Mouse (Mus musculus) hindbrain, postnatal 0 days (tissue): ENCODE measurements at regions not wholly inside any gene's neighbourhood (a gene's known extent, or its start where the extent isn't known, plus 50 kb on each side); places are given as distances from the start of the nearest gene placed in this dataset.

Experiments
- ATAC-seq: fragments of 200-750 bp; cut with Nextera tagmentation; 2 replicates; pipeline ENCODE4 v1.8.0; 2017; ENCODE audit warnings: mild to moderate bottlenecking, moderate TSS enrichment, moderate library complexity
- DNase-seq: peaks from one replicate; pipeline ENCODE4 v3.0.0-alpha.2; 2015; ENCODE audit warnings: low spot score
- H3K27ac ChIP-seq: fragments of 300-500 bp; sonication (generic); 2 replicates; pipeline ENCODE4 v1.5.1; 2014; ENCODE audit warnings: mild to moderate bottlenecking
- H3K27me3 ChIP-seq: fragments of 300-500 bp; sonication (generic); 2 replicates; pipeline ENCODE4 v1.6.1; 2014; ENCODE audit warnings: low read length, mixed read lengths; ENCODE audit not compliant: insufficient read depth
- H3K36me3 ChIP-seq: fragments of 300-500 bp; sonication (generic); 2 replicates; pipeline ENCODE4 v1.6.1; 2014; ENCODE audit warnings: low read length, mixed read lengths; ENCODE audit not compliant: insufficient read depth
- H3K4me1 ChIP-seq: fragments of 300-500 bp; sonication (generic); 2 replicates; pipeline ENCODE4 v1.6.1; 2014; ENCODE audit warnings: antibody characterized with exemption, low read length, mixed read lengths; ENCODE audit not compliant: insufficient read depth
- H3K4me2 ChIP-seq: fragments of 300-500 bp; sonication (generic); 2 replicates; pipeline ENCODE4 v1.6.1; 2014; ENCODE audit warnings: low read depth, mild to moderate bottlenecking, low read length, moderate library complexity, mixed read lengths
- H3K4me3 ChIP-seq: fragments of 300-500 bp; sonication (generic); 2 replicates; pipeline ENCODE4 v1.5.1; 2014; ENCODE audit warnings: low read length
- H3K9ac ChIP-seq: fragments of 300-500 bp; sonication (generic); replicated peaks from 2 replicates; pipeline ENCODE4 v1.6.1; 2014; ENCODE audit warnings: mild to moderate bottlenecking, low read length, moderate library complexity, mixed read lengths
- H3K9me3 ChIP-seq: fragments of 300-500 bp; sonication (generic); 2 replicates; pipeline ENCODE4 v1.6.1; 2016; ENCODE audit warnings: low read length, mixed read lengths
- CTCF ChIP-seq: IDR thresholded peaks from 2 replicates; pipeline ENCODE4 v1.5.1; 2016; ENCODE audit warnings: antibody characterized with exemption, control low read depth, low read depth
- WGBS: fragments of 180-500 bp; shearing (Covaris S2); extraction: QIAGEN DNeasy Blood & Tissue Kit; methylation state at CpG from one replicate; pipeline ENCODE4 v1.1.7; 2014; 5-methylcytosine and 5-hydroxymethylcytosine counted together

DNA sequence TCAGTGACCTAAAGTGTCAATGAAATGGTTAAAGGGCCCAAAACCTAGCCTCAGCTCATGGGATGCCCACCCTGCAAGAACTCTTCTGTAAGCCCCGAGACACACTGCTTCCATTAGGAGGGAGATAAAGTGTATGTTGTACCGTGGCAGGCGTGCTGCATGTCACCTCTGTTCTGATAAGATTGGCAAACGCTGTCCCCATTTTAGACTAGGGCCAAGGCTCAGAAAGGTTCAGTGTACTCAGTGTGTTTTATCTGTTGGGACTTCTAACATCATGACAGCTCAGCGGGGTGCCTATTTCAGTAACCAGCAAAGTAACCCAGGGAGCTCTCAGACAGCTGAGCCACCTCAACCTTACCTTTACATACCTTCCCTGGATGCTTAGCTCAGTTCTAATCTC is 65.5 kb upstream of the Vps8 start:
- no peak for DNase-seq
- no peaks in the 10 kb centered on the region for H3K36me3 ChIP-seq
- H3K4me1 ChIP-seq = no peaks in the 10 kb centered on the region
- H3K4me3 ChIP-seq = no peak overlapping the region
- TF ChIP-seq CTCF = no peak
- WGBS = 73% methylated on average over 5 of the region's 5 CpGs
- ATAC-seq = no peak
- no peak overlapping the region for H3K4me2 ChIP-seq
- no peak overlapping the region for H3K9ac ChIP-seq
- H3K27me3 ChIP-seq = no peaks in the 10 kb centered on the region
- H3K27ac ChIP-seq = no peak overlapping the region
- H3K9me3 ChIP-seq = no peaks in the 10 kb centered on the region

DNA sequence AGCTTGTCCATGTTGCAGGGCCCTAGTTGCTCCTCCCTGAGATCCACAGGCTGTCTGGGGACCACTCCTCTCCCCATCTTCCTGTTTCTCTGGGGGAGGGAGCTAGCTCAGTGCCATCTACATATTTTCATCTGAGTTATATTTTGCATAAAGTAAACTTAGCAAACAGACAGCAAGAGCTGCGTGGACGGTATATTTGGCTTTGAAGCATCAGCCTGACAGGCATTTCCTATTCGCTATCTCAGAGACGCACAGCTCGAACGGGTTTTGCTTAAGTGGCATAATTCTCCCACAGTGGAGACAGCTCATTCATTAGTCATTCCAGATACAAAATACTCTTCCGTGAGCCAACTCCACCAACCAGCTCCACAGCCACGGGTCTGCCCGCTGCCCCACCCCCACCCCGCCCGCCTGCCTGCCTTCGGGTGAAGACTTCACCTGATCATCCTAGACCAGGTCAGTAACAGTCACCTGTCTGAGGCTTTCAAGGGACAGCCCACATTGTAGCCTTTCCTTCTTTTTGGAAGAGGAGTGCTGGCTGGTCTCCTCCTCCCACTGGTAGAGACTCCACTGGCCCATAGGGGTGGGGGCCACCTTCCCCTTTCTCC is 64.5 kb upstream of the Vps8 start:
- Histone ChIP-seq H3K9me3 (no peaks in the 10 kb centered on the region), H3K27ac (no peak overlapping the region), H3K4me3 (no peak overlapping the region), H3K4me2 (no peak overlapping the region), H3K9ac (no peak overlapping the region), H3K36me3 (no peaks in the 10 kb centered on the region), H3K27me3 (no peaks in the 10 kb centered on the region), H3K4me1 (no peaks in the 10 kb centered on the region)
- ATAC-seq (no peak), DNase-seq (no peak)
- 52% methylated on average over 12 of the region's 12 CpGs for WGBS
- no peak for TF ChIP-seq CTCF

DNA sequence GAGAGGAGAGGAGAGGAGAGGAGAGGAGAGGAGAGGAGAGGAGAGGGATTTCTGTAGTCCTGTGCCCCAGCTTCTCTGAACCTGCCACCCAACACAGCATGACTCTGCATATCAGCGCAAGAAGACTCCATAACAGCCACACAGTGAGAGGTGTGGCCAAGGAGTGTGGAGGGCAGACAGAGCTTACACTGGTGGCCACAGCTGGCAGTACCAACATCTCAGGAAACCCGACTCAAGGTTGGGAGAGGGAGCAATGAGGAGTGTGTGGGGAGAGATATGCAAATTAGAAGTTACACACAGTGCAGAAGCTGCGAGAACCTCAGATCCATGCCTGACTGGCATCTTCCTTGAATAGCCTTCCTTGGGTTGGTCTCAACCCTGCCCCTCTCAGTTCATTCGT is 63.5 kb upstream of the Vps8 start:
- no peaks in the 10 kb centered on the region for H3K4me1 ChIP-seq
- no peak overlapping the region for H3K9ac ChIP-seq
- DNase-seq (no peak), ATAC-seq (no peak)
- no peaks in the 10 kb centered on the region for H3K9me3 ChIP-seq
- no peak overlapping the region for H3K4me3 ChIP-seq
- no peak overlapping the region for H3K4me2 ChIP-seq
- H3K27me3 ChIP-seq = no peaks in the 10 kb centered on the region
- no peak overlapping the region for H3K27ac ChIP-seq
- H3K36me3 ChIP-seq = no peaks in the 10 kb centered on the region
- WGBS = 67% methylated on average over 4 of the region's 4 CpGs
- no peak for TF ChIP-seq CTCF

DNA sequence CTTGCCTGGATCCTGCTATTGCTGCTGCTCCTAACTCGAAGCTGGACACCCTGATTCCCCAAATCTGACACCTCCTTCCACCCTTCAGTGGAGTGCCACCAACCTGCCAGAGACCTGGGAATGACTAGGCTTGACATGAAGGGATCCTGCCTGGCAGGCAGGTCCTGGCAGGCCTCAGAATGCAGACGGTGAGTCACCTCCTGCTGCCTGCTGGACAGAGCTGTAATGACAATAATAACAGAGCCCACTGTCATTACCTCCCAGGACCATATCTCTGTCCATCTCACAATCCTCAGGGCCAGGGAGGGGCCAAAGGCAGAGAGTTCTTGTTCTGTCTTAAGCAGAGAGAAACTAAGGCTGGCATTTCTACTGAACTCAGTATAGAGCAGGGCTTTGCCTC is 61.5 kb upstream of the Vps8 start:
- H3K4me1 ChIP-seq = no peaks in the 10 kb centered on the region
- no peak for DNase-seq
- no peaks in the 10 kb centered on the region for H3K9me3 ChIP-seq
- WGBS = 56% methylated on average over 2 of the region's 2 CpGs
- no peak overlapping the region for H3K27ac ChIP-seq
- H3K36me3 ChIP-seq = no peaks in the 10 kb centered on the region
- no peak for TF ChIP-seq CTCF
- H3K27me3 ChIP-seq = no peaks in the 10 kb centered on the region
- H3K4me3 ChIP-seq = no peak overlapping the region
- no peak overlapping the region for H3K9ac ChIP-seq
- no peak for ATAC-seq
- H3K4me2 ChIP-seq = no peak overlapping the region

DNA sequence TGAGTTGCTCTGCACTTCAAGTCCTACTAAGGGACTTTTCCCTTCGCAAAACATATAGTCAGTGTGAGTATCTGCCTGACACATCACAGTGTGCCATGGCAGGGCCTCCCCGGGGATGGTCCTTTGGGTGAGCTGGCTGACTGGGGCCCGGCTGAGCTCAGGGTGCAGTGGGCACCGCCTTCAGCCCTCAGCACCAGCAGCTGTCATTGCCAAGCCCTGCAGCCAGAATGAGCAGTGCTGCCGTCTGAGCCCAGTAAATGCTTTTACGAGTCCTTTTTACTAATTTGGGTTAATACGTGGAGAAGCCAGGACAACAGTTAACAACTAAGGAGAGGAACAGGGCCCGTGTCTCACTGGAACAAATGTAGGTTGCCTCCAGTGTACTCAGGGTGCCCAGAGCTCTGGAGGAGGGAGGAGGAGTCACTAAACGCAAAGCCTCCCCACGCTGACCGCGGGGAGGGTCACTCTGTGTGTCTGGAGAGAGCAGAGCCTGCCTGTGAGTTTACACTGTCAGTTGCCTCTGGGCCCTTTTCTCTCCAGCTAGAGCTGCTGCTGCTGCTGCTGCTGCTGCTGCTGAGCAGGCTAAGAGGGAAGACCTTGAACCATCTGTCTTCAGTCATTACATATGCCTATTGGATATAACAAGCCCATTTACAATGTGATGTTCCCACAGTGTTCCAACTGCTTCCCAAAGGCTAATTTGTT is 60.1 kb upstream of the Vps8 start:
- TF ChIP-seq CTCF = no peak
- no peaks in the 10 kb centered on the region for H3K4me1 ChIP-seq
- H3K9ac ChIP-seq = no peak overlapping the region
- H3K27me3 ChIP-seq = no peaks in the 10 kb centered on the region
- no peaks in the 10 kb centered on the region for H3K36me3 ChIP-seq
- no peak overlapping the region for H3K4me2 ChIP-seq
- WGBS = 45% methylated on average over 12 of the region's 12 CpGs
- ATAC-seq (peak; percentile 58; the same call in 1 of the 2 replicates), DNase-seq (peak; percentile 25)
- no peak overlapping the region for H3K4me3 ChIP-seq
- no peaks in the 10 kb centered on the region for H3K9me3 ChIP-seq
- H3K27ac ChIP-seq = peak overlapping the region; percentile 41; the same call in 1 of the 2 replicates

DNA sequence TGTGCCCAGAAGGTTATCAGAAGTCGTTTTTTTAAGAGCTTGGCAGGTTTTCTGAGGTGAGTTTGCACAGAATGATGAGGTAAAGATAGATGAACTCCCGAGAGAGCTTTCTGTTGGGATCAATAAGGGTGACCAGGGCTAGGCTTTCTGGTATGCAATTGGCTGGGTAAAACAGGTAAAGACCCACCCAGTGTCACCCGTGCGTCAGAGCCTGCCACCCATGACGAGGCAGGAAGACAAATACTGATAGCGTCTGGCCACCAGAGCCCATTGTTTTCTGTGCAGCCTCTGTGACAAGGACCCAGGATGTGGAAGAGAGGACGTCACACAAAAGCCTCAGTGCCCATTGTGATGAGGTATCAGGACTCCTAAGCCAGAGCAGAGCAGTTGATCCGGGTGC is 58.0 kb upstream of the Vps8 start:
- no peak overlapping the region for H3K4me3 ChIP-seq
- no peak for DNase-seq
- no peaks in the 10 kb centered on the region for H3K27me3 ChIP-seq
- no peak overlapping the region for H3K9ac ChIP-seq
- H3K36me3 ChIP-seq = no peaks in the 10 kb centered on the region
- H3K9me3 ChIP-seq = no peaks in the 10 kb centered on the region
- no peak for TF ChIP-seq CTCF
- ATAC-seq = no peak
- 39% methylated on average over 8 of the region's 8 CpGs for WGBS
- H3K27ac ChIP-seq = no peak overlapping the region
- H3K4me1 ChIP-seq = no peaks in the 10 kb centered on the region
- H3K4me2 ChIP-seq = no peak overlapping the region

DNA sequence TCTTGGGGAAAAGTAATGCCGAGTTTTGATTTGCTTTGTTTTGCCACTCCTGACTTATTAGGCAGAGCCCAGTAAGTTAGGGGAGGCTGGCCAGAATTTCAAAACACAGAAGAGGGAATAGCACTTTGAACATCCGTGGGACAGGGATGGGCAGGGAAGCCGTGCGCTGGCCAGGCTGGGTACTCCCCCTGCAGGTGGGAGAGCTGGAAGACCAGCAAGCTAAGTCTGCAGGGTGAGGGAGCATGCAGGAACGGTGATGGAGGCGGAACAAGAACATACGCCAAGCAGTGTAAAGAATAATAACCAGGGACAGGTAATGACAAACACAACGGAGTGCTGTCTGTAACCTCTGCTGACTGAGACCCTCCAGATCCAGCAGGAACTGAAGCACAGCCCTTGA is 55.5 kb upstream of the Vps8 start:
- 39% methylated on average over 8 of the region's 8 CpGs for WGBS
- Histone ChIP-seq H3K9ac (no peak overlapping the region), H3K27me3 (no peaks in the 10 kb centered on the region), H3K27ac (no peak overlapping the region), H3K4me1 (no peaks in the 10 kb centered on the region), H3K9me3 (no peaks in the 10 kb centered on the region), H3K36me3 (no peaks in the 10 kb centered on the region), H3K4me2 (no peak overlapping the region), H3K4me3 (no peak overlapping the region)
- ATAC-seq (0 out of 2 replicates have a peak, but pooled peaks have one; percentile 36), DNase-seq (peak; percentile 55)
- TF ChIP-seq CTCF = peak; percentile 71
